Mouse (Mus musculus) neural tube, embryonic 15.5 days (tissue): ENCODE results near the gene Vmn1r22. TPM values are rescaled to one million over a fixed set of nuclear protein-coding genes. Genes with fewer than 3 reads are reported as not detected.
"Not testable (repeated sequence)": the region's sequence is repeated elsewhere in the genome, so short reads cannot be mapped to it uniquely, and the experiment has no call there.

Source experiments
- ATAC-seq: fragments of 200-750 bp; cut with Nextera tagmentation; 2 replicates; pipeline ENCODE4 v1.8.0; 2017; ENCODE audit warnings: mild to moderate bottlenecking, moderate TSS enrichment, moderate library complexity; ENCODE audit not compliant: low FRiP score
- H3K27ac ChIP-seq: fragments of 300-500 bp; sonication (generic); replicated peaks from 2 replicates; pipeline ENCODE4 v1.5.1; 2015; ENCODE audit warnings: mild to moderate bottlenecking, inconsistent platforms
- H3K27me3 ChIP-seq: fragments of 300-500 bp; sonication (generic); replicated peaks from 2 replicates; pipeline ENCODE4 v1.6.1; 2015; ENCODE audit warnings: inconsistent platforms
- H3K36me3 ChIP-seq: fragments of 300-500 bp; sonication (generic); 2 replicates; pipeline ENCODE4 v1.6.1; 2015; ENCODE audit warnings: inconsistent platforms
- H3K4me1 ChIP-seq: fragments of 300-500 bp; sonication (generic); 2 replicates; pipeline ENCODE4 v1.6.1; 2015; ENCODE audit warnings: inconsistent platforms
- H3K4me2 ChIP-seq: fragments of 300-500 bp; sonication (generic); 2 replicates; pipeline ENCODE4 v1.6.1; 2015; ENCODE audit warnings: inconsistent platforms, mild to moderate bottlenecking, moderate library complexity
- H3K4me3 ChIP-seq: fragments of 300-500 bp; sonication (generic); replicated peaks from 2 replicates; pipeline ENCODE4 v1.5.1; 2015; ENCODE audit warnings: mild to moderate bottlenecking, inconsistent platforms
- H3K9ac ChIP-seq: fragments of 300-500 bp; sonication (generic); replicated peaks from 2 replicates; pipeline ENCODE4 v1.6.1; 2015; ENCODE audit warnings: mild to moderate bottlenecking, inconsistent platforms
- H3K9me3 ChIP-seq: fragments of 300-500 bp; sonication (generic); replicated peaks from 2 replicates; pipeline ENCODE4 v1.6.1; 2016; ENCODE audit warnings: inconsistent platforms
- WGBS: fragments of 180-500 bp; shearing (Covaris S2); methylation state at CpG from one replicate; pipeline ENCODE4 v1.1.7; 2015; ENCODE audit warnings: mixed read lengths; 5-methylcytosine and 5-hydroxymethylcytosine counted together
- polyA plus RNA-seq: library from polyadenylated mRNA; unstranded; fragments of >200 nt; fragmentation: Nextera tagmentation; extraction: Ambion mirVana; gene quantifications from 2 replicates; pipeline ENCODE4 v1.2.1, GENCODE M21; 2015

Vmn1r22 gene
- not detected in 2 replicates for polyA plus RNA-seq

DNA sequence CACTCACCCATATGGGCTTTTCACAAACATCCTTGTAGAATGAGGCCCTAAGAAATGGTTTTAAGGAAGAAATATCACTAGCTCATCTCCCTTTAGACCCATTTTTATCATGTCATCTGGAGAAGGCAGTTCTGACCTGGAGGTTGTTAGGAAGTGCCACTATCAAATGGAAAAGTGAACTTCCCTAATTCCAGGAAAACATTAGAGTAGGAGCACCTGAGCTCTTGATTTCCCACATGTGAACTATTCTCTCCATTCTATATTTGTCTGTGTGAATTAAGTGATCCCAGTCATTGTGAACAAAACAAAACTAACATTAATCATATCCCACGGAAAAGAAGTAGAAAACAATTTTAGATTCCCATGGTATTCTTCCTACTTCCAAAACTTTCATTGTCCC, at the start of gene Vmn1r22:
Gene Vmn1r22 (minus strand): TSS at position 101 of the 400 bp plus-strand sequence.
- no peak within 1 kb of the TSS for H3K27ac ChIP-seq
- no peaks in the 10 kb centered on the region for H3K9me3 ChIP-seq
- no peaks in the 10 kb centered on the region for H3K27me3 ChIP-seq
- no peak within 1 kb of the TSS for H3K4me3 ChIP-seq
- no peaks in the 10 kb centered on the region for H3K4me1 ChIP-seq
- 78% methylated on average over 1 of the region's 1 CpGs for WGBS
- H3K36me3 ChIP-seq: no peaks in the 10 kb centered on the region
- ATAC-seq: no peak
- no peak within 1 kb of the TSS for H3K4me2 ChIP-seq
- no peak within 1 kb of the TSS for H3K9ac ChIP-seq

DNA sequence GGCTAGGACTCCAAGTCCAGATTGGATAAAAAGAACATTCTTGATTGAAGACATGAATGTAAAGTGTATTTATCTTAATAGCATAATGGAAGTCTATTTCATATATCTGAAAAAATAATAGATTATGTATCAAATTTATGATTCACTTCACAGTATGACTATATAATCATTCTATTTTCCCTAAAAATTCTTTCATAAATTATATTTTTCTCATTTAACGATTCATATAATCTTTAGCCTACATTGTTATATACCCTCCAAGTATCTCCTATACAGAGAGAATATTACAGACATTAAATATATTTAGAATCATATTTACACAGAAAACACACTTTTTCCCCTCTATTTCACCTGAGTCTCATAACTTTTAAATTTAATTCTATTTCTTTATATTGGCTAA, 18.9 kb upstream of the Vmn1r22 start, which contains the start of gene Vmn1r23:
Gene Vmn1r23 (minus strand): TSS at position 101 of the 400 bp plus-strand sequence.
- WGBS: 90% methylated on average over 1 of the region's 1 CpGs
- Histone ChIP-seq H3K4me3 (no peak within 1 kb of the TSS), H3K9me3 (no peaks in the 10 kb centered on the region), H3K27me3 (no peaks in the 10 kb centered on the region), H3K4me1 (no peaks in the 10 kb centered on the region), H3K9ac (no peak within 1 kb of the TSS), H3K27ac (no peak within 1 kb of the TSS), H3K36me3 (no peaks in the 10 kb centered on the region), H3K4me2 (no peak within 1 kb of the TSS)
- ATAC-seq: no peak

DNA sequence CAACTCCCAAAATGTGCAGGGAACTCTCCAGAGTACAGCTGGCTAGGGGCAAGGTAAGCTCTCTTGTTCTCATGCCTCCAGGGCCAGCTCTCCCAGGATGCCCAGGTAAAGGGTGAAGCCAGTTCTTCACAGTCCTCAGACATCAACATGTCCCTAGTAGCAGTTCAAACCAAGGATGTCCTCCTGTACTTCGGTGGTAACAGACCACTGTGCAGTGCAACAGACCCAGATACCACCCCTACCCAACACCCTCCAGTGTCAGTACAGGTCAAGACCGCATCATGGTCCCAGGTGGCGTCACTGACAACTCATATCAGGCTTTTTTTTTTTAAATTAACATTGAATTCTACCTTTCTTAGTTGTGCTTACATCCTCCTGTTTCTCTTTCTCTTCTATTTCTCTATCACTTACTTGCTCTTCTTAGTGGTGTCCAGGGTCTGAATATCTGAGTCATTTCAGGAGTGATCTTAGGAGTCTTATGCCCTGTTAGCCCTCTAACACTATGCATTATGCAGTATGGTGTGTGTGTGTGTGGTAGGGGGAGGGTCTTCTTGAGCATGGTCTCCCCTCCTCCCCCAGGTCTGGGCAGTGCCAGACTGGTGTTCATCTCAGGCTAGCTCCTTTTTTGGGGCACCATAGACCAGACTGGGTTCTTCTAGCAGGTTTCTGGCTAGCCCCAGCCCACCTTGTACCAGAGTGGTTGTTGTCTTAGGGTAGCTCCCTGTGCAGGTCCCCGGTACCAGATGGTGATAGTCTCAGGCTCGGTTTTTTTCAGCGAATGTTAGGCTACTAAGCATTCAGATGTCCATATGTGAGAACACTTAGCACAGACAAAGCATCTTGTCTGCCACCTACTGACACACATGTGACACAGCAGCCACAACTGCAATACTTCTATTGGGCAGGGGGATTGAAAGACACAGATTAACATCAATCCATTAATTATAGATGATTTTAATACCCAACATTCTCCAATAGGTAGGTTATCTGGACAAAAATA, 48.5 kb downstream of the Vmn1r22 start:
- ATAC-seq: peak; percentile 86
- Histone ChIP-seq H3K4me1 (peaks cover 2% of the 10 kb centered on the region; the same call in 1 of the 2 replicates), H3K4me3 (no peak overlapping the region), H3K4me2 (peak overlapping the region; percentile 48), H3K9ac (no peak overlapping the region), H3K9me3 (no peaks in the 10 kb centered on the region), H3K27me3 (no peaks in the 10 kb centered on the region), H3K36me3 (no peaks in the 10 kb centered on the region), H3K27ac (no peak overlapping the region)
- WGBS: 57% methylated on average over 6 of the region's 6 CpGs

DNA sequence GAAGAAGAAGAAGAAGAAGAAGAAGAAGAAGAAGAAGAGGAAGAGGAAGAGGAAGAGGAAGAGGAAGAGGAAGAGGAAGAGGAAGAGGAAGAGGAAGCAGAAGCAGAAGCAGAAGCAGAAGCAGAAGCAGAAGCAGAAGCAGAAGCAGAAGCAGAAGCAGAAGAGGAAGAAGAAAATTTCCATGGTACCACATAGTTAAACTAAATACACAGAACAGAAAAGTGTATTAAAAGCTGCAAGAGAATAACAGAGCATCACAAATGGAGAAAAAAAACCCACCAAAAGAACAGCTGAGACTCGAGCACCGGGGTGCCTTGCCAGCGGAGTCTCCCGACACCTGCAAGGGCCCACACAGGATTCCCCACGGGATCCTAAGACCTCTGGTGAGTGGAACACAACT, 56.7 kb downstream of the Vmn1r22 start:
- H3K36me3 ChIP-seq, H3K4me2 ChIP-seq, H3K27me3 ChIP-seq, H3K4me3 ChIP-seq, ATAC-seq, H3K4me1 ChIP-seq, H3K9ac ChIP-seq, H3K27ac ChIP-seq, H3K9me3 ChIP-seq: not testable (repeated sequence)
- 93% methylated on average over 5 of the region's 5 CpGs for WGBS

DNA sequence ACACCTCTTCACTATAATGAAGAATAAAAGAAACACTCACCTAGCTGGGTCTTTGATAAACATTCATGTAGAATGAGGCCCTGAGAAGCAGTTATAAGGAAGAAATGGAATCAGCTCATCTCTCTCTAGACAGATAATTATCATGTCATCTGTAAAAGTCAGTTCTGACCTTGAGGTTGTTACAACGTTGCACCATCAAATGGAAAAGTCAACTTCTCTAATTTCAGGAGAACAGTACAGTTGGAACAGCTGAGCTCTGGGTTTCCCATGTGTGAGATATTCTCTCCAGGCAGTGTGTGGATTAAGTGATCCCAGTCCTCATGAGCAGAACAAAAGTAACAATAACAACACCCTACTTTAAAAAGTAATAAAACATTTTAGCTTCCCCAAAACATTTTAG, 57.5 kb downstream of the Vmn1r22 start, which contains the start of gene Vmn1r21:
Gene Vmn1r21 (minus strand): TSS at position 58 of the 400 bp plus-strand sequence.
- ATAC-seq: no peak
- WGBS: 84% methylated on average over 1 of the region's 1 CpGs

More for the DNA sequence above, 57.5 kb downstream of the Vmn1r22 start, which contains the start of gene Vmn1r21:
- Histone ChIP-seq H3K36me3 (no peaks in the 10 kb centered on the region), H3K4me3 (no peak within 1 kb of the TSS), H3K4me1 (no peaks in the 10 kb centered on the region), H3K4me2 (no peak within 1 kb of the TSS), H3K9ac (no peak within 1 kb of the TSS), H3K9me3 (no peaks in the 10 kb centered on the region), H3K27ac (no peak within 1 kb of the TSS), H3K27me3 (no peaks in the 10 kb centered on the region)

Other genes starting within 250 kb of the Vmn1r22 start
- gene Pyurf, start 215.9 kb downstream of the Vmn1r22 start, polyA plus RNA-seq: 18.4 and 18.9 TPM in 2 replicates
- 72.0 and 80.2 TPM in 2 replicates for gene Lancl2, start 205.5 kb downstream of the Vmn1r22 start, polyA plus RNA-seq
- 170 and 197 TPM in 2 replicates for gene Vopp1, start 82.9 kb downstream of the Vmn1r22 start, polyA plus RNA-seq
- gene Vmn1r21, start 57.7 kb downstream of the Vmn1r22 start, polyA plus RNA-seq: not detected in 2 replicates
- gene Vmn1r23, start 18.8 kb upstream of the Vmn1r22 start, polyA plus RNA-seq: not detected in 2 replicates
- gene Vmn1r24, start 53.5 kb upstream of the Vmn1r22 start, polyA plus RNA-seq: not detected in 2 replicates
- gene Vmn1r25, start 72.8 kb upstream of the Vmn1r22 start, polyA plus RNA-seq: not detected in 2 replicates
- gene Vmn1r26, start 107.1 kb upstream of the Vmn1r22 start, polyA plus RNA-seq: not detected in 2 replicates